Mouse (Mus musculus) small intestine, adult 2 months (tissue): ENCODE results near the gene Iqca. TPM values are rescaled to one million over a fixed set of nuclear protein-coding genes. Genes with fewer than 3 reads are reported as not detected.

ENCODE experiments used
- H3K27ac ChIP-seq: fragments of 200-500 bp; 2 replicates; pipeline ENCODE4 v1.5.1; 2012; ENCODE audit warnings: low read depth, low read length, control low read depth, inconsistent platforms; ENCODE audit not compliant: insufficient read depth
- H3K27me3 ChIP-seq: fragments of 200-500 bp; 2 replicates; pipeline ENCODE4 v1.6.1; 2012; ENCODE audit warnings: mild to moderate bottlenecking, moderate library complexity, low read length, inconsistent platforms; ENCODE audit not compliant: control insufficient read depth, insufficient read depth
- H3K36me3 ChIP-seq: fragments of 200-500 bp; 2 replicates; pipeline ENCODE4 v1.6.1; 2012; ENCODE audit warnings: mild to moderate bottlenecking, low read length, control low read depth, inconsistent platforms; ENCODE audit not compliant: control insufficient read depth, insufficient read depth
- H3K4me1 ChIP-seq: fragments of 200-500 bp; 2 replicates; pipeline ENCODE4 v1.6.1; 2012; ENCODE audit warnings: low read length, inconsistent platforms, mixed read lengths; ENCODE audit not compliant: control insufficient read depth, insufficient read depth, insufficient read length
- H3K4me3 ChIP-seq: fragments of 200-500 bp; 2 replicates; pipeline ENCODE4 v1.5.1; 2012; ENCODE audit warnings: low read depth, mild to moderate bottlenecking, control low read depth, inconsistent platforms, low read length, moderate library complexity
- CTCF ChIP-seq: fragments of 200-500 bp; IDR thresholded peaks from 2 replicates; pipeline ENCODE4 v1.5.1; 2012; ENCODE audit warnings: low read depth, mild to moderate bottlenecking, control low read depth, inconsistent platforms, low read length, moderate library complexity, mixed read lengths; ENCODE audit not compliant: insufficient replicate concordance, insufficient read length; ENCODE audit errors: extremely low read depth
- POLR2A ChIP-seq: fragments of 200-500 bp; IDR thresholded peaks from 2 replicates; pipeline ENCODE4 v1.6.1; 2012; ENCODE audit warnings: low read depth, mild to moderate bottlenecking, control low read depth, inconsistent platforms, low read length, moderate library complexity
- WGBS: fragments of 180-500 bp; shearing (Covaris S2); methylation state at CpG from one replicate; pipeline ENCODE4 v1.1.7; 2018; 5-methylcytosine and 5-hydroxymethylcytosine counted together
- polyA plus RNA-seq: library from polyadenylated mRNA; depleted of rRNA; stranded (reverse); fragments of >200 nt; gene quantifications from 2 replicates; pipeline ENCODE4 v1.2.3, GENCODE M21; 2012

Gene Iqca
- polyA plus RNA-seq, 1 experiment, result not detected

- no peaks in the 10 kb centered on the region for H3K27me3 ChIP-seq
- no peaks in the 10 kb centered on the region for H3K36me3 ChIP-seq
- no peak overlapping the region for H3K4me3 ChIP-seq
- WGBS, result 89% methylated on average over 6 of the region's 6 CpGs
- no peak for TF ChIP-seq POLR2A
- TF ChIP-seq CTCF, result no peak
- H3K4me1 ChIP-seq, result no peaks in the 10 kb centered on the region
- no peak overlapping the region for H3K27ac ChIP-seq
Observed at GRCm38 (mm10) chr1:90113655-90114244, 39.5 kb downstream of the Iqca start.

GRCm38 (mm10) chr1:90112669-90113068, 40.5 kb downstream of the Iqca start:
- Histone ChIP-seq H3K27ac (no peak overlapping the region), H3K36me3 (no peaks in the 10 kb centered on the region)
- 47% methylated on average over 2 of the region's 2 CpGs for WGBS

GRCm38 (mm10) chr1:90111198-90111839, 41.9 kb downstream of the Iqca start:
- WGBS, result 50% methylated on average over 2 of the region's 2 CpGs
- no peak overlapping the region for H3K27ac ChIP-seq
- H3K4me1 ChIP-seq, result no peaks in the 10 kb centered on the region
- no peaks in the 10 kb centered on the region for H3K36me3 ChIP-seq
- H3K27me3 ChIP-seq, result no peaks in the 10 kb centered on the region
- TF ChIP-seq POLR2A (no peak), CTCF (no peak)
- no peak overlapping the region for H3K4me3 ChIP-seq

More at GRCm38 (mm10) chr1:90112669-90113068, 40.5 kb downstream of the Iqca start:
- TF ChIP-seq CTCF (no peak), POLR2A (no peak)
- Histone ChIP-seq H3K4me1 (no peaks in the 10 kb centered on the region), H3K4me3 (no peak overlapping the region), H3K27me3 (no peaks in the 10 kb centered on the region)

GRCm38 (mm10) chr1:90103896-90104487, 49.2 kb downstream of the Iqca start:
- Histone ChIP-seq H3K4me1 (no peaks in the 10 kb centered on the region), H3K36me3 (no peaks in the 10 kb centered on the region), H3K27me3 (no peaks in the 10 kb centered on the region), H3K27ac (no peak overlapping the region), H3K4me3 (no peak overlapping the region)
- 47% methylated on average over 8 of the region's 8 CpGs for WGBS
- TF ChIP-seq POLR2A (no peak), CTCF (no peak)

- Histone ChIP-seq H3K27me3 (no peaks in the 10 kb centered on the region), H3K36me3 (no peaks in the 10 kb centered on the region), H3K4me1 (no peaks in the 10 kb centered on the region), H3K27ac (no peak overlapping the region), H3K4me3 (no peak overlapping the region)
- WGBS, result 70% methylated on average over 10 of the region's 10 CpGs
- TF ChIP-seq CTCF, result no peak
- TF ChIP-seq POLR2A, result no peak
Observed at GRCm38 (mm10) chr1:90100360-90101232, 52.6 kb downstream of the Iqca start.

- Histone ChIP-seq H3K4me1 (no peaks in the 10 kb centered on the region), H3K36me3 (no peaks in the 10 kb centered on the region), H3K4me3 (no peak overlapping the region), H3K27me3 (no peaks in the 10 kb centered on the region), H3K27ac (no peak overlapping the region)
- WGBS, result 57% methylated on average over 10 of the region's 10 CpGs
- TF ChIP-seq CTCF, result no peak
- TF ChIP-seq POLR2A, result no peak
Observed at GRCm38 (mm10) chr1:90092816-90093493, 60.2 kb downstream of the Iqca start.
